ENCODE assay signal across 10 mouse cellular contexts in the genomic region with DNA sequence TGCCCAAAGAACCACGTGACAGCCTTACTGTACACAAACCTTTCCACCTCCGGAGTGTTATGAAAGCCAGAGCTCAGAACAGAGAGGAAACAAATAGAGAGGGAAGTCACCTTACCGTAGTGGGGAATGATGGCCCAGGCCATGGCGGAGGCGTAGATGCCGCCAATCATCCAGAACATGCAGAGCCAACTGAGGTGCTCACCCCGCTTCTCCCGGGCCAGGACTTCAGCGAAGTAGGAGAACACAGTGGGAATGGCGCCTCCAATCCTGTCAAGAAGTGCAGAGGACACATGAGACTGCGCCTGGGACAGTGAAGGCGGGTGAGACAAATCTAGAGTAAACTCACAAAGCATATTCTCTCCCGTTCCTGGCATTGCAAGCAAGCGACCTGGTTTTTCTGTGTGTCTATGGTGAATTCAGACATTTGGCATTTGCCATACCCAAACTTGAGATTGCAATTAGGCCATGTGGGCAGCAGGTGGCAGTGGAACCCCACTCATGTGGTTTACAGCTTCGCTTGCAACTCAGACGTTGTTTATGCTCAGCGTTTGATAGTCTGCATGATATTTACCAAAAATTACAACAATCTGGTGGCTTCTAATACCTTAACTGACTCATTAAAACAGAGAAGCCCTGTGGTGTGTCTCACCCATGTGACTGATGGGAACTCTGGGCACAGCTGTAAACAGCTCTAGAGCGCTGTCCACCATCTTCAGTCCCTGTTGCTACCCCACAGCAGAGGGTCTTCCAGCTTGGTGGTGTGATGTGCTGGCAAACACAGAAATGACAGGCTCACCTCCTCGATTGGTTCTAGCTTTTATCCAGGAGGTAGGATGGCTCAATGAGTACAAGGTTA. TPM values are rescaled to one million over a fixed set of nuclear protein-coding genes. Genes with fewer than 3 reads are reported as not detected.
A peak's percentile ranks its signal among the peaks of the same experiment; 100 is the strongest.
DNase-seq lines count a peak whose midpoint lies in the region; ATAC-seq lines count a peak whose summit lies in the region.
"Had no signal": no experiment of that assay in that cellular context is flagged by ENCODE, and none has a peak within 500 bp of the region (broad histone marks: within the 10 kb centered on the region; RNA-seq: fewer than 3 reads in every experiment).

No protein-coding gene starts in this region.

- no peak overlapping the region for H3K4me3 ChIP-seq in embryonic facial prominence, embryonic 10.5 days
- H3K4me3 ChIP-seq in hindbrain, embryonic 14.5 days (replicated peaks; ENCODE audit: low read length), result no peak overlapping the region

- ATAC-seq in hindbrain, embryonic 14.5 days (ENCODE audit: low FRiP score), result peak; percentile 51; the same call in 1 of the 2 replicates

- no peaks in the 10 kb centered on the region for H3K36me3 ChIP-seq in embryonic facial prominence, embryonic 10.5 days (replicated peaks)
- 0 out of 2 replicates have a peak, but pooled peaks cover 5% of the 10 kb centered on the region for H3K36me3 ChIP-seq in hindbrain, embryonic 14.5 days (replicated peaks; ENCODE audit: control insufficient read depth, insufficient read depth)

- intact Hi-C loops in left cerebral cortex, postnatal 36 days (cut with DNase I), result loop anchor here (10.0 kb wide), 1 partner anchor 344 kb away; no protein-coding TSS in a partner anchor

- no peaks in the 10 kb centered on the region for H3K4me1 ChIP-seq in embryonic facial prominence, embryonic 10.5 days
- H3K4me1 ChIP-seq in hindbrain, embryonic 14.5 days (replicated peaks; ENCODE audit: control insufficient read depth, insufficient read depth, low read length), result no peaks in the 10 kb centered on the region

- peak; percentile 15 to 54 for DNase-seq in spleen, postnatal 10 days (ENCODE audit: low spot score in 2 of 2)
- DNase-seq in spleen, adult 12 weeks (ENCODE audit: low spot score), result no peak
- DNase-seq in adrenal gland, adult 2 months, result peak; percentile 40
- DNase-seq in embryonic facial prominence, embryonic 10.5 days (ENCODE audit: low spot score), result peak; percentile 71
- peak; percentile 81 for DNase-seq in hindbrain, embryonic 14.5 days (ENCODE audit: low spot score)
- DNase-seq in left cerebral cortex, postnatal 36 days (ENCODE audit: low spot score in 2 of 2), result peak; percentile 42 to 63
- DNase-seq in natural killer cell, adult 2 months (ENCODE audit: low spot score in 2 of 2), result peak; percentile 9 to 20
- DNase-seq in urinary bladder, postnatal 14 days (ENCODE audit: low spot score), result peak; percentile 33

- no peak overlapping the region for H3K27ac ChIP-seq in embryonic facial prominence, embryonic 10.5 days (replicated peaks)
- no peak overlapping the region for H3K27ac ChIP-seq in hindbrain, embryonic 14.5 days

- 59% methylated on average over 19 of the region's 19 CpGs for WGBS in embryonic facial prominence, embryonic 10.5 days
- 62% methylated on average over 19 of the region's 19 CpGs for WGBS in hindbrain, embryonic 14.5 days

- H3K4me2 ChIP-seq in hindbrain, embryonic 14.5 days (replicated peaks), result no peak overlapping the region

- no peaks in the 10 kb centered on the region for H3K9me3 ChIP-seq in embryonic facial prominence, embryonic 10.5 days
- H3K9me3 ChIP-seq in hindbrain, embryonic 14.5 days (ENCODE audit: control insufficient read depth, low read length), result no peaks in the 10 kb centered on the region

- H3K27me3 ChIP-seq in embryonic facial prominence, embryonic 10.5 days (replicated peaks; ENCODE audit: low read depth, poor library complexity, severe bottlenecking), result no peaks in the 10 kb centered on the region
- H3K27me3 ChIP-seq in hindbrain, embryonic 14.5 days (ENCODE audit: control insufficient read depth, insufficient read depth, low read length), result no peaks in the 10 kb centered on the region

- no peak overlapping the region for H3K9ac ChIP-seq in hindbrain, embryonic 14.5 days

RNA-seq across cellular contexts. Expression of gene Gm20075, which starts 50.6 kb away (rescaled TPM):
- 10 to 100 TPM; 14.0 to 27.2 TPM for total RNA-seq in adrenal gland, adult 2 months (2021)
- polyA plus RNA-seq in adrenal gland, adult 2 months (2012; rRNA removed), result 0.07 TPM in 1 of 2 replicates, not detected in the other
- polyA plus RNA-seq in embryonic facial prominence, embryonic 10.5 days (2016; fragmentation: Nextera tagmentation; extraction: Ambion mirVana), result 29.0 and 32.2 TPM in 2 replicates
- polyA plus RNA-seq in hindbrain, embryonic 14.5 days (2014; fragmentation: Nextera tagmentation; extraction: Ambion mirVana), result 22.0 and 27.0 TPM in 2 replicates
- total RNA-seq in left cerebral cortex, postnatal 36 days (2021), result 10 to 100 TPM; 27.9 to 28.5 TPM

RNA-seq across cellular contexts. Expression of gene Gm17190, which starts 51.3 kb away (rescaled TPM):
- total RNA-seq in adrenal gland, adult 2 months (2021), result not detected
- polyA plus RNA-seq in adrenal gland, adult 2 months (2012; rRNA removed), result not detected in 2 replicates
- 0.14 TPM in 1 of 2 replicates, not detected in the other for polyA plus RNA-seq in embryonic facial prominence, embryonic 10.5 days (2016; fragmentation: Nextera tagmentation; extraction: Ambion mirVana)
- 0.26 and 0.63 TPM in 2 replicates for polyA plus RNA-seq in hindbrain, embryonic 14.5 days (2014; fragmentation: Nextera tagmentation; extraction: Ambion mirVana)
- total RNA-seq in left cerebral cortex, postnatal 36 days (2021), result not detected
- polyA plus RNA-seq: heart, embryonic 14.5 days; stomach, embryonic 16.5 days had no signal

Comparison
In these comparisons a context has a peak if more than half of its experiments do, and no peak if none do; other contexts are left out.
1. RNA of gene Gm20075, which starts 50.6 kb away (polyA plus RNA-seq): 29.0 to 32.2 TPM in embryonic facial prominence, embryonic 10.5 days and 22.0 to 27.0 TPM in hindbrain, embryonic 14.5 days; 0.07 TPM in adrenal gland, adult 2 months; every median in the first group is over 10 times any median in the second.